Mouse (Mus musculus) limb, embryonic 14.5 days (tissue): ENCODE measurements around the gene Olfr479. TPM values are rescaled to one million over a fixed set of nuclear protein-coding genes. Genes with fewer than 3 reads are reported as not detected.

Source experiments
- ATAC-seq: fragments of 200-750 bp; cut with Nextera tagmentation; 2 replicates; pipeline ENCODE4 v1.8.0; 2017; ENCODE audit warnings: low read depth, moderate number of reproducible peaks, moderate TSS enrichment; ENCODE audit not compliant: low FRiP score
- DNase-seq: peaks from one replicate; pipeline ENCODE4 v3.0.0-alpha.2; 2015; ENCODE audit warnings: low spot score
- H3K27ac ChIP-seq: fragments of 300-500 bp; sonication (generic); replicated peaks from 2 replicates; pipeline ENCODE4 v1.5.1; 2014; ENCODE audit warnings: low read depth, mild to moderate bottlenecking, low read length, moderate library complexity, mixed read lengths
- H3K27me3 ChIP-seq: fragments of 300-500 bp; sonication (generic); 2 replicates; pipeline ENCODE4 v1.6.1; 2014; ENCODE audit warnings: low read length, mixed read lengths; ENCODE audit not compliant: control insufficient read depth, insufficient read depth
- H3K36me3 ChIP-seq: fragments of 300-500 bp; sonication (generic); 2 replicates; pipeline ENCODE4 v1.6.1; 2014; ENCODE audit warnings: mild to moderate bottlenecking, low read length, moderate library complexity, mixed read lengths; ENCODE audit not compliant: control insufficient read depth, insufficient read depth
- H3K4me1 ChIP-seq: fragments of 300-500 bp; sonication (generic); 2 replicates; pipeline ENCODE4 v1.6.1; 2014; ENCODE audit warnings: antibody characterized with exemption, low read length, mixed read lengths; ENCODE audit not compliant: control insufficient read depth, insufficient read depth
- H3K4me2 ChIP-seq: fragments of 300-500 bp; sonication (generic); replicated peaks from 2 replicates; pipeline ENCODE4 v1.6.1; 2014; ENCODE audit warnings: low read depth, mild to moderate bottlenecking, low read length, moderate library complexity; ENCODE audit not compliant: severe bottlenecking
- H3K4me3 ChIP-seq: fragments of 300-500 bp; sonication (generic); replicated peaks from 2 replicates; pipeline ENCODE4 v1.5.1; 2014; ENCODE audit warnings: low read length
- H3K9ac ChIP-seq: fragments of 300-500 bp; sonication (generic); 2 replicates; pipeline ENCODE4 v1.6.1; 2014; ENCODE audit warnings: mild to moderate bottlenecking, low read depth, low read length, moderate library complexity; ENCODE audit not compliant: severe bottlenecking
- H3K9me3 ChIP-seq: fragments of 300-500 bp; sonication (generic); 2 replicates; pipeline ENCODE4 v1.6.1; 2016; ENCODE audit warnings: low read length; ENCODE audit not compliant: control insufficient read depth
- POLR2A ChIP-seq: fragments of 200-500 bp; IDR thresholded peaks from 2 replicates; pipeline ENCODE4 v1.8.0; 2012; ENCODE audit warnings: inconsistent platforms, mild to moderate bottlenecking, moderate library complexity, borderline replicate concordance; ENCODE audit not compliant: insufficient read depth, insufficient read length; ENCODE audit errors: extremely low read depth
- WGBS: fragments of 180-500 bp; shearing (Covaris S2); extraction: QIAGEN DNeasy Blood & Tissue Kit; methylation state at CpG from one replicate; pipeline ENCODE4 v1.1.7; 2014; 5-methylcytosine and 5-hydroxymethylcytosine counted together
- polyA plus RNA-seq, 2 experiments: library from polyadenylated mRNA; depleted of rRNA in 1 of 2; stranded (reverse) in 1 of 2; unstranded in 1 of 2; fragments of >200 nt; fragmentation: Nextera tagmentation in 1 of 2; extraction: Ambion mirVana in 1 of 2; gene quantifications; 2 replicates each; pipeline versions ENCODE4 v1.2.1 to v1.2.3; 2012 to 2014

Gene Olfr479
- polyA plus RNA-seq, 2 experiments: not detected

- no peak within 1 kb of the TSS for H3K27ac ChIP-seq
- no peaks in the 10 kb centered on the region for H3K36me3 ChIP-seq
- ATAC-seq (no peak), DNase-seq (no peak)
- WGBS: 87% methylated on average over 1 of the region's 1 CpGs
- no peak within 1 kb of the TSS for H3K4me2 ChIP-seq
- H3K27me3 ChIP-seq: no peaks in the 10 kb centered on the region
- H3K4me3 ChIP-seq: no peak within 1 kb of the TSS
- H3K9me3 ChIP-seq: no peaks in the 10 kb centered on the region
- no peak for TF ChIP-seq POLR2A
- no peak within 1 kb of the TSS for H3K9ac ChIP-seq
- no peaks in the 10 kb centered on the region for H3K4me1 ChIP-seq
Measured at GRCm38 (mm10) chr7:108100549-108100948, 50.1 kb downstream of the Olfr479 start, which contains the start of gene Olfr483. Gene Olfr483, plus strand, starts transcription at chr7:108100849.

Other genes starting within 250 kb of the Olfr479 start
- not detected in 2 replicates for gene Ovch2, start 249.5 kb upstream of the Olfr479 start, polyA plus RNA-seq (2012; rRNA removed)
- not detected in 2 replicates for gene Ovch2, start 249.5 kb upstream of the Olfr479 start, polyA plus RNA-seq (2014; fragmentation: Nextera tagmentation; extraction: Ambion mirVana)
- not detected in 2 replicates for gene Olfr467, start 238.4 kb upstream of the Olfr479 start, polyA plus RNA-seq (2012; rRNA removed)
- not detected in 2 replicates for gene Olfr467, start 238.4 kb upstream of the Olfr479 start, polyA plus RNA-seq (2014; fragmentation: Nextera tagmentation; extraction: Ambion mirVana)
- not detected in 2 replicates for gene Olfr469, start 225.2 kb upstream of the Olfr479 start, polyA plus RNA-seq (2012; rRNA removed)
- not detected in 2 replicates for gene Olfr469, start 225.2 kb upstream of the Olfr479 start, polyA plus RNA-seq (2014; fragmentation: Nextera tagmentation; extraction: Ambion mirVana)
- not detected in 2 replicates for gene Olfr470, start 203.2 kb upstream of the Olfr479 start, polyA plus RNA-seq (2012; rRNA removed)
- not detected in 2 replicates for gene Olfr470, start 203.2 kb upstream of the Olfr479 start, polyA plus RNA-seq (2014; fragmentation: Nextera tagmentation; extraction: Ambion mirVana)
- gene Olfr472, start 152.8 kb upstream of the Olfr479 start, polyA plus RNA-seq (2012; rRNA removed): not detected in 2 replicates
- not detected in 2 replicates for gene Olfr472, start 152.8 kb upstream of the Olfr479 start, polyA plus RNA-seq (2014; fragmentation: Nextera tagmentation; extraction: Ambion mirVana)
- not detected in 2 replicates for gene Olfr473, start 120.2 kb upstream of the Olfr479 start, polyA plus RNA-seq (2012; rRNA removed)
- gene Olfr473, start 120.2 kb upstream of the Olfr479 start, polyA plus RNA-seq (2014; fragmentation: Nextera tagmentation; extraction: Ambion mirVana): not detected in 2 replicates
- gene Olfr474, start 96.0 kb upstream of the Olfr479 start, polyA plus RNA-seq (2012; rRNA removed): not detected in 2 replicates
- not detected in 2 replicates for gene Olfr474, start 96.0 kb upstream of the Olfr479 start, polyA plus RNA-seq (2014; fragmentation: Nextera tagmentation; extraction: Ambion mirVana)
- not detected in 2 replicates for gene Olfr476, start 85.9 kb upstream of the Olfr479 start, polyA plus RNA-seq (2012; rRNA removed)
- not detected in 2 replicates for gene Olfr476, start 85.9 kb upstream of the Olfr479 start, polyA plus RNA-seq (2014; fragmentation: Nextera tagmentation; extraction: Ambion mirVana)
- gene Olfr477, start 64.0 kb upstream of the Olfr479 start, polyA plus RNA-seq (2012; rRNA removed): not detected in 2 replicates
- gene Olfr477, start 64.0 kb upstream of the Olfr479 start, polyA plus RNA-seq (2014; fragmentation: Nextera tagmentation; extraction: Ambion mirVana): not detected in 2 replicates
- gene Olfr478, start 16.7 kb upstream of the Olfr479 start, polyA plus RNA-seq (2012; rRNA removed): not detected in 2 replicates
- not detected in 2 replicates for gene Olfr478, start 16.7 kb upstream of the Olfr479 start, polyA plus RNA-seq (2014; fragmentation: Nextera tagmentation; extraction: Ambion mirVana)
- not detected in 2 replicates for gene Olfr480, start 16.7 kb downstream of the Olfr479 start, polyA plus RNA-seq (2012; rRNA removed)
- gene Olfr480, start 16.7 kb downstream of the Olfr479 start, polyA plus RNA-seq (2014; fragmentation: Nextera tagmentation; extraction: Ambion mirVana): not detected in 2 replicates
- not detected in 2 replicates for gene Olfr481, start 29.2 kb downstream of the Olfr479 start, polyA plus RNA-seq (2012; rRNA removed)
- gene Olfr481, start 29.2 kb downstream of the Olfr479 start, polyA plus RNA-seq (2014; fragmentation: Nextera tagmentation; extraction: Ambion mirVana): not detected in 2 replicates
- not detected in 2 replicates for gene Olfr482, start 46.9 kb downstream of the Olfr479 start, polyA plus RNA-seq (2012; rRNA removed)
- gene Olfr482, start 46.9 kb downstream of the Olfr479 start, polyA plus RNA-seq (2014; fragmentation: Nextera tagmentation; extraction: Ambion mirVana): not detected in 2 replicates
- not detected in 2 replicates for gene Olfr483, start 50.2 kb downstream of the Olfr479 start, polyA plus RNA-seq (2012; rRNA removed)
- gene Olfr483, start 50.2 kb downstream of the Olfr479 start, polyA plus RNA-seq (2014; fragmentation: Nextera tagmentation; extraction: Ambion mirVana): not detected in 2 replicates
- not detected in 2 replicates for gene Olfr484, start 76.8 kb downstream of the Olfr479 start, polyA plus RNA-seq (2012; rRNA removed)
- not detected in 2 replicates for gene Olfr484, start 76.8 kb downstream of the Olfr479 start, polyA plus RNA-seq (2014; fragmentation: Nextera tagmentation; extraction: Ambion mirVana)
- gene Olfr485, start 109.2 kb downstream of the Olfr479 start, polyA plus RNA-seq (2012; rRNA removed): not detected in 2 replicates
- not detected in 2 replicates for gene Olfr485, start 109.2 kb downstream of the Olfr479 start, polyA plus RNA-seq (2014; fragmentation: Nextera tagmentation; extraction: Ambion mirVana)
- gene Olfr486, start 122.0 kb downstream of the Olfr479 start, polyA plus RNA-seq (2012; rRNA removed): not detected in 2 replicates
- not detected in 2 replicates for gene Olfr486, start 122.0 kb downstream of the Olfr479 start, polyA plus RNA-seq (2014; fragmentation: Nextera tagmentation; extraction: Ambion mirVana)
- not detected in 2 replicates for gene Olfr487, start 163.9 kb downstream of the Olfr479 start, polyA plus RNA-seq (2012; rRNA removed)
- not detected in 2 replicates for gene Olfr487, start 163.9 kb downstream of the Olfr479 start, polyA plus RNA-seq (2014; fragmentation: Nextera tagmentation; extraction: Ambion mirVana)
- gene Olfr488, start 207.7 kb downstream of the Olfr479 start, polyA plus RNA-seq (2012; rRNA removed): 0.03 TPM in 1 of 2 replicates, not detected in the other
- not detected in 2 replicates for gene Olfr488, start 207.7 kb downstream of the Olfr479 start, polyA plus RNA-seq (2014; fragmentation: Nextera tagmentation; extraction: Ambion mirVana)
- not detected in 2 replicates for gene Olfr490, start 238.2 kb downstream of the Olfr479 start, polyA plus RNA-seq (2012; rRNA removed)
- gene Olfr490, start 238.2 kb downstream of the Olfr479 start, polyA plus RNA-seq (2014; fragmentation: Nextera tagmentation; extraction: Ambion mirVana): not detected in 2 replicates